Mouse (Mus musculus): Measurements from ENCODE around the gene Reep1.

Gene Reep1

GRCm38 (mm10) chr6:71783165-71783564 lies 75.8 kb downstream of the Reep1 start:
- no peak for DNase-seq (ENCODE audit: low spot score)

DNA sequence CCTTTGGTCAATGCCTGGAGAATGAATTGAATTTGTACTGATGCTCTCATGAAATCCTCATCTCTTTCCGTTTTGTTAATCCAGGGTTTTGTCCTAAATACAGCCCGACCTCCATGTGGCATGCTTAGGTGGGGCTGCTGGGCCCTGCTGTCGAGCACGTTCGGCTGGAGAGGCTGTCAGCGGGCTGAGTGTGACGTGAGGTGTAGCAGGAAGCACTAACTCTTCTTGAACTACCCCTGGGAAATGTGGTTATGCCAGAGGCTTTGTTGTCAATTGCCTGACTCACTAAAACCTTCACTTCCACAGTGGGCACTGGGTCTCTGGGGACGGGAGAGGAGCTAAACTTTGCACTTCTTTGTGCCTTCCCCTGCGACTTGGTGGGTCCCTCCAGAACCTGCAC lies 81.0 kb downstream of the Reep1 start:
- no peak for DNase-seq (ENCODE audit: low spot score)

DNA sequence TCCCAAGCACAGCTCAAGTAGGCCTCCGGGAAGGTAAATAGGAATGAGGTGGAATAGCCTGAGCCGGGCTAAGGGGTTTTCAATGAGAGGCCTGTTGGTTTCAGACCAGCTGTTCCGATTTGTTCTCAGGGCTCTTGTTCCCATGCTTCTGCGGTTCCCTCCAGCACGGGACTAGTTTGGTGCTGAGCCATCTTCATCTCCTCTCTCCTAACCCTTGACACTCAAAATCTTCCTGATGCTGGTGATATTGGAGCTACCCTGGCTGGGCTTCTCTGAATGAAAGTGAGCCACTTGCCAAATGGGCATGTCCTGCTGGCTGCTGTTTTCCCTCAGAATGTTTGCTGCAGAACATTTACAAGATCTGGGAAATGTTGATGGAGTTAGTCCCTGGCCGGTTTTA lies 84.4 kb downstream of the Reep1 start:
- DNase-seq (ENCODE audit: low spot score): no peak

DNA sequence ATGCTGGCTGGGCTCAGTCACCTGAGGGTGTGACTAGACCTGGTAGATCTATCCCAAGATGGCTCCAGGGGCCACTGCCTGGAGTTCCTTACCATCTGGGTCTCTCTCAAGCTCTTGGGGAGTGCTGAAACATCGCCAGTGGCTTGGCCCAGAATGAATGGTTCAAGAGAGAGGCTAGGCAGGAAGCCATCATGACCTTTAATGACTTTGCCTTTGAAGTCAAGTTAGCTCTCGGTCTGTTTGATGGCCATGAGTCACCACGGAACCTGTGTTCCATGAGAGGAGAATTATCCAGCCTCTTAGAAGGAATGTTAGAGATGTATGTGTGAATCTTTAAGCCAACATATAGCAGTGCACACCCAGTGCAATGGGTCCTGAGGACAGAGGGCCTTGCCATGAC lies 92.0 kb downstream of the Reep1 start:
- DNase-seq (ENCODE audit: low spot score): no peak

DNA sequence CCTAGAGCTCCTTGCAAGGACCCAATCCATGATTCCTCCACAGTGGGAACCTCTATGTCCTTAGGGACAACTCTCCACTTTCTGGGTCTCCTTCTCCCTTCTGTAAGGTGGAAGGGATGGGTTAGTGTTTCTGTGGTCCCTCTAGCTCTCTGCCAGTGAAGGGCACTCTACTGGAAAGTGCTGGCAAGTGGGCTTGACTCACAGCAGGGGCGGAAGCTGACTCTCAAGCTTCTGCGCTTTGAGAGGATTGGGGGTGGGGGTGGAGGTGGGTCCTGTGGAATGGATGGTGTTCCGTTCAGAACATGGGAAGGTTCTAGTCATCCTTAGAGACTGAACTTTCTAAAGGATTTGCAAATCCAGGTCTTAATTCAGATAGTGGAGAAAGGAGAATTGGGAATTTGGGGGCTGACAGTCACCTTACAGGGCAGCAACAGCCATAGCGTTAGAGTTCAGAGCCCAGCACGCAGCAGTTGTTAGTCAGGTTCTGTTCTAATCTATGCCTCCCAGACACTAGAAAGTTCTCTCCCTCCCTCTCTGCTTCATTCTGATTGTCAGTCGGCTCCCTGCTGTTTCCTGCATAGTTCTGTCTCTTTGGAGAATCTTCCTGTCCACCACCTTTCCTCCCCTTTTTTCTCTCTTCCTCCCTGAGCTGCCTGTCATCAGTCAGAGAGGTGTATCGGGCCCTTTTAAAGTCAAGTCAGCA lies 93.8 kb downstream of the Reep1 start:
- DNase-seq (ENCODE audit: low spot score): no peak

DNA sequence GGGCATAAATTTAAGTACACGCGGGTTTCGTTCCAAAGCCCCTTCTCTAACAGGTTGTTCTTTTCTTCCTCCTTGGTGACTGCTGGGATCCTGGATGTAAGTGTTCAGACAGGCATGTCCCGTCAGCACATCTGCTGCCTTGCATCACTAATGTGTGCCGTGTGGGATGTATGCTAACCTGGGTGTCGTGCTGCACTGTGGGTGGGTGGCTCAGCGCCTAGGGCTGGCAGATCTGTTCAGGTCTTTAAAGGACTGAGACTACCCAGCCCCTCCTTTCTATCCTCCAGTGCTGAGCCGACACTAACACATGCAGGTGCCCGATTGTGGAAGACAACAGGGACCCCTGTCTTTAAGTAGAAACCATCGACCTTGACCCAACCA lies 94.3 kb downstream of the Reep1 start:
- DNase-seq (ENCODE audit: low spot score): no peak

DNA sequence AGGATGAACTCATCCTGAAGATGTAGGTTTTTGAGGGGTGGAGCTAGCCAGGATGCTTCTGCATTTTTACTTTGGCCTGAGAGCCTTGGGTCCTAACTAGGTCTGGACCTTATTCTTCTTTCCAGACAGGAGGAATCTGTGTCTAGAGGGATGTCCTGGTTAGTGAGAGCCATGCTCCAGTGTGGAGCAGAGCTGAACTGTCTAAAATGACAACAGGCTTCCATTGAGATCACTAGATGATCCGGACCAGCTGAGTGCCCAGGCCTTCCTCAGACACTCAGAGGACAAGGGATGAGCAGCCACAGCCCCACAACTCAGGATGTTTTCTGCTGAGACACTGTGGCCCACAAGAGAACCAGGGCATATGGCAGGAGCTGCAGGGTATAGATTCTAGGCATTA lies 96.2 kb downstream of the Reep1 start:
- no peak for DNase-seq (ENCODE audit: low spot score)

DNA sequence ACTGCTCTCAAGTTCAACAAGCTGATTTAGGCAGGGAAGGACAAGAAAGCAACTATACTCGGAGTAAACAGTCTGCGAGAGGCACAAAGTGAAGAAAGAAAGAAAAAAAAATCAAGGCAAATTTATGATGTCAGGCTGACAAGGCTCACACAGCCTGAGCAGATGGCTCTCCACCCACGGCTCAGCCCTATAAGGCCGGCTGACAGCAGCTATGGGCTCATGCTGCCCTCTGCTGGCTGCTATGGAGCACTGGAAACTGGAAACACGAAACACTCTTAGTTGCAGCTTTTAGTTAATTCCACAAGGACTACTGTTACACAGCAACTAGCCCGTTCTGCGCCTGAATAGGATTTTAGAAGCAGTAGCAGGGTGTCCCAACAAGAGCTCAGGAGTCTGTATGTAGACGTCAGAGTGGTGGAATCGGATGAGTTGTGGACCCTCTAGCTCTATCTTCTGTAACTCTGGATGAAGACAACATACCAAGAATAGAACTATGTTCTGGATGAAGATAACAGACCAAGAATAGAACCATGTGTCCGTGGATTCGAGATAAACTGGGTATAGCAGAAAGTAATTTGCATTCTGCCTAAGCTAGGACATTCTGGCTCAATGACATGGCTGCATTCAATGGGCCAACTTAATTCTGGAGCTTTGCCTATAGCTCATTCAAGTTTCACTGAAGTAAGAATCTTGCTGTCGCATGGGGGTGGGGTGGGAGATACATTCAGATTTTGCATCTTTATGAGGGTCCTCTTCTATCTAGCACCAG lies 96.9 kb downstream of the Reep1 start:
- DNase-seq (ENCODE audit: low spot score): peak; percentile 92

DNA sequence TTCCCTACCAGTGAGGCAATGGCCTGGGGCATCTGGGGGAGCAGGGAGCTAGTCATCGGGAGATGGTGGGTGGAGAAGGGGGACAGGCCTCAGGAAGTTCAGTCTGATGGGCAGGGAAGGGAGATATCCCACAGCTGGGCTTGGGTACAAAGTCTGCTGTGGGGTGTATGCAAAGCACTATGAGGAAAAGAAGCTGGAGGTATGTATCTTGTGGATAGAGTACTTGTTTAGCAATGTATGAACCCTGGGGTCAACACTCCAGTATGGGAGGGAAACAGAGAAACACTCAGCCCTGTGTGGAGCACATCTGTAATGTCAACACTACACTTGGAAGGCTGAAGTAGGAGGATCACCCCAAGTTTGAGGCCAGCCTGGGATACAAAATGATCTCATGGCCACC lies 99.4 kb downstream of the Reep1 start:
- DNase-seq (ENCODE audit: low spot score): no peak

DNA sequence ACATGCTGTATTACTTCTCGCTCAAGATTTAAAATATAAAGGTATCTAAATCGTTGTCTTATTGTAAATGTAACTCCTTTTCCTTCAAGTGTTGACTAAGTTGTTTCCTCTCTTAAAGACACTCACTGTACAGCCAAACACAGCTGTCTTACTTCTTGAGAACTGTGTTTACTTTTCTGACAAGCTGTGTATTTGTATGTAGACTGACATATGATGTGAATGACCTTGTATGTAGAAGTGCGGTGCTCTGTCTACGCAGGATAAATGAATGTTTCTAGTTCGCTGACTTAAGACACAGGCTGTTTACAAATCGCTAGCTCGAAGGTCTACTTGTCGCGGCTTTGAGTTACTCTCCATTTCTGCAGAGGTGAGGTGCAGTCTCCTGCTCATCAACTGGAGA lies 102.5 kb downstream of the Reep1 start:
- DNase-seq (ENCODE audit: low spot score): no peak

DNA sequence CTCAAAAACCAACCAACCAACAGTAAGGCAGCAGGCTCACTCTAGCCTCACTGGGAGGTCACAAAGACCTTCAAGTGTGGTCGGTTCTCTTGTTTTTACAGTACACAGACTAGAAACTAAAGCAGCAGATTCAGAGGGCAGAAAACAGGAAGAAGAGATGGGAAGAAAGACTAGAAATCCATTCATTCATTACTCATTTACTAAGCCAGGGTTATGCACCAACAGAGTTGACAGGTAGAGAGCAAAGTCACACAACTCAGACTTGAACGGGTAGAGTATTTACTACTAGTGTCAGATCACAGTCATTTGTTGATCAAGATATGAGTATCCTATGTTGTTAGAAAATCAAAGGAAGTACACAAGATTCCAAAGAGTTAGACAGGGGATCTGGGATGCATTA lies 105.5 kb downstream of the Reep1 start:
- no peak for DNase-seq (ENCODE audit: low spot score)

DNA sequence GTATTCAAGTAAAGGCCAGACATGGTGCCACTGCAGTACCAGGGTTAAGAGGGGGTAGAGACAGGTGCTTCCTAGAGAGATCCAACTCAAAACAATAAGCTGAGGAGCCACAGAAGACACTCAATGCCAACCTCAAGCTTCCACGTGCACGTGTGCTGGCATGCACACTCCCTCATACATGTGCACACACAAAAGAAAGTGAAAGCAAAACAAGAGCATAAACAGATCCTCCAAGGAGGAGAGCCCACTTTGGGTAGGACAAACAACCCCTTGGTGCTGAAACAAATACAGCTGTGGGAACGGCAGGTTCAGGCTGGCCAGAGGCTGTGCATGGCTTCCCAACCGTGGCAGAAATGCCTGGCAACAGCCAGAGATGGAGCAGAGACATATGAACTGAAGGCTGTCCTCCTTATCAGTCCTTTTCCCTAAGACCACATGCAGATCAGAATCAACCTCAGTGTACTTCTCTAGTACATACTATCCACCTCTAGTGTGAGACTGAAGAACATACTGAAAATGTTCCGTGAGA lies 112.5 kb downstream of the Reep1 start:
- DNase-seq (ENCODE audit: low spot score): no peak

- DNase-seq (ENCODE audit: low spot score): no peak
Measured at GRCm38 (mm10) chr6:71823085-71823484, 115.7 kb downstream of the Reep1 start.

GRCm38 (mm10) chr6:71823488-71823887 lies 116.1 kb downstream of the Reep1 start:
- DNase-seq (ENCODE audit: low spot score): peak; percentile 96

DNA sequence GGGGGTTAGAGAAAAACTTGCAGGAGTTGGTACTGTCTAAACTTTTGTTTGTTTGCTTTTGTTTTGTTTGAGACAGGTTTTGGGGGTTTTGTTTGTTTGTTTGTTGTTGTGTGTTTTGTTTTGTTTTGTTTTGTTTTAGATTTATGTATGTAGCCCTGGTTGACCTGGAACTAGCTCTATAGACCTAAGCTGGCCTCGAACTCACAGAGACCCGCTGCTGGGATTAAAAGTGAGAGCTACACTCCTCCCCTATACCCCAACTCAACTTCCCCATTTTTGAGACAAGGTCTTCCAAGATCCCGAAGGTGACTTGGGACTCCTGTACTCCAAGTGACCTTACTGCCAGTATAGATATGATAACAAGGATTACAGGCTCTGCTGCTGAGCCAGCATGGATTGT lies 116.6 kb downstream of the Reep1 start:
- peak; percentile 39 for DNase-seq (ENCODE audit: low spot score)

GRCm38 (mm10) chr6:71826869-71827268 lies 119.5 kb downstream of the Reep1 start, which contains the start of gene Mrpl35:
Gene Mrpl35, minus strand, starts transcription at chr6:71826969.
- DNase-seq (ENCODE audit: low spot score): no peak

DNA sequence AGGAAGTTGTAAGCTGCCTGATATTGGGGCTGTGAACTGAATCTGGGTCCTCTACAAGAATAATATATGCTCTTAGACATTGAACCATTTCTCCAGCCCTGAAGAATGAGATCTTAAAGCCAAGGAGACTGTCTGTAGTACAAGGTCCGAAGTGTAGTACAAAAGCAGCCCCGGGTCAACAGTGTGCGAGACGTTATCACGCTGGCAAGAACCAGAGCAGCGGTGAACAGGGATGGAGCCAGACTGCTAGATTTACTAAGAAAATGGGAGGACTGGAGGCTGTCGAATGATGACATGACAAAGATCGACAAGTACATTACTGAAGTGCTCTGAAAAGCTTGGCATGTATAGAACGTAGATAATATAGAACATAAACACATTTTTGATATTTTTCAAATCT lies 122.4 kb downstream of the Reep1 start:
- DNase-seq (ENCODE audit: low spot score): no peak

- DNase-seq (ENCODE audit: low spot score): peak; percentile 99
Measured at GRCm38 (mm10) chr6:71830690-71831580, 123.6 kb downstream of the Reep1 start, which contains the start of gene Immt. Gene Immt, plus strand, starts transcription at chr6:71831331.

- peak; percentile 99 for DNase-seq (ENCODE audit: low spot score)
Measured at GRCm38 (mm10) chr6:71831581-71831960, 124.2 kb downstream of the Reep1 start.

GRCm38 (mm10) chr6:71836811-71837210 lies 129.4 kb downstream of the Reep1 start:
- DNase-seq (ENCODE audit: low spot score): no peak

DNA sequence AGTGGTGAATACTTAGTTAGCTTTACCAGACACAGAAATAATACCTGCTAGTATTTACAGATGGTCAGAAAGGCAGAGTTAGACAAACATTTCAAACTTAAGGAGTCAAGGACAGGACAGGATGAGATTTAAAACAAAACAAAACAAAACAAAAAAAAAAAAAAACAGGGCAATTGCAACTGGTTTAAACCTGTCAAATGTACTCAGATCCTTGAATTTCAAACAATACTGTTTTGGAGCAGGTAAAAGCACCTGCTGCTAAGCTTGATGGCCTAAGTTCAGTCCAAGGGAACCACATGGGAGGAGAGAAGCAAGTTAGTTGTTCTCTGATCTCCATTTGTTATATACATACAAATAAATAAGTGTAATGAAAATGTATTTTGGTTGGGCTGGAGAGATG lies 132.5 kb downstream of the Reep1 start:
- DNase-seq (ENCODE audit: low spot score): no peak

- no peak for DNase-seq (ENCODE audit: low spot score)
Measured at GRCm38 (mm10) chr6:71840597-71841290, 133.4 kb downstream of the Reep1 start.
